Mouse (Mus musculus) common myeloid progenitor, adult 5-6 weeks (primary cell): ENCODE measurements around the gene Cntln. TPM values are rescaled to one million over a fixed set of nuclear protein-coding genes. Genes with fewer than 3 reads are reported as not detected.

Source experiments
- total RNA-seq: library from RNA; stranded (forward); fragments of 200-1000, 187-1606 nt; gene quantifications from 2 replicates; pipeline ENCODE4 v1.2.3, GENCODE M21; 2017

Cntln gene
- total RNA-seq, 1 experiment from 2014 or later = 62.0 TPM

Other genes with a start within 250 kb of the Cntln start
- not detected in 2 replicates for gene Bnc2, start 209.0 kb upstream of the Cntln start, total RNA-seq